Mouse (Mus musculus): ENCODE measurements around the gene Slc44a2. TPM values are rescaled to one million over a fixed set of nuclear protein-coding genes. Genes with fewer than 3 reads are reported as not detected.
A peak's percentile ranks its signal among the peaks of the same experiment; 100 is the strongest.

Slc44a2 gene
- polyA plus RNA-seq, 1 experiment from 2014 or later: 165 TPM

DNA sequence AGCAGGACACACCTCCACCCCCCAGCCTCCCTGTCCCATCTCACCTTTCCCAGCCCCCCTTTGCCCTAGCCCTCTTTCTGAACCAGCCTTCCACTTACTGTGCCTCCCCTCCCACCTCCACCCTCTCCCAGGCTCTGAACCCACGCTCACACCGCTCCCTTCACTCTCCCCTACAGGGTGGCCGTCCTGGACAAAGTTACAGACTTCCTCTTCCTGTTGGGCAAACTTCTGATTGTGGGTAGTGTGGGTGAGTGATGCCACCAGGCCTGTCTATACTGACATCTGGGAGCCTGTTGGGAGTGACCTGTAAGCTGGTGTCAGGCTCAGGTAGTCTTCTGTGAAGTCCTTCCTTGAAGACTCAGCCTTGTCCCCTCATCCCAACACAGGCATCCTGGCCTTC is 27.7 kb downstream of the Slc44a2 start:
- Histone ChIP-seq H3K36me3 (ENCODE audit: insufficient read depth, low read length) (peaks cover 44% of the 10 kb centered on the region), H3K9me3 (ENCODE audit: low read length) (no peaks in the 10 kb centered on the region), H3K4me1 (ENCODE audit: insufficient read depth, low read depth, low read length) (0 out of 2 replicates have a peak, but pooled peaks cover 9% of the 10 kb centered on the region), H3K27me3 (replicated peaks; ENCODE audit: insufficient read depth, low read length) (no peaks in the 10 kb centered on the region), H3K9ac (replicated peaks; ENCODE audit: low read depth) (no peak overlapping the region), H3K4me3 (ENCODE audit: low read depth, low read length) (no peak overlapping the region), H3K27ac (ENCODE audit: low read length) (no peak overlapping the region), H3K4me2 (replicated peaks; ENCODE audit: low read depth, low read length) (no peak overlapping the region)
- TF ChIP-seq CTCF (IDR thresholded peaks at IDR 0.05) (no peak), EP300 (IDR thresholded peaks at IDR 0.05) (no peak)
- DNase-seq (ENCODE audit: low spot score) (no peak), ATAC-seq (no peak)
- 68% methylated on average over 3 of the region's 3 CpGs for WGBS

DNA sequence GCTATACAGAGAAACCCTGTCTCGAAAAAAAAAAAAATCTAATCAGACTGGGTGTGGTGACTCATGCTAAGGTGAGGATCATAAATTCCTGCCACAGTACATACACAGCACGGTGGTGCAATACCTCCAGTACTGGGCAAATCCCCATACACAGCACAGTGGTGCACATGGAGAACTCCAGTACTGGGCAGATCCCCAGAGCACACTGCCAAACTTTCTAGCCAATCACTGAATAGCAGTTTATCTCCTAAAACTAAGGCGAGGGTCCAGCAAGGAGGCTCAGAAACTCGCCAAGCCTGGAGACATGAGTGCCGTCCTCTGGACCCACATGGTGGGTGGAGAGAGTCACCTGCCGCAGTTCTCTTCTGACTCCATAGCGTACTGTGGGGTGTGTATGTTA is 30.7 kb downstream of the Slc44a2 start:
- ATAC-seq (peak; percentile 82), DNase-seq (ENCODE audit: low spot score) (peak; percentile 74)
- Histone ChIP-seq H3K4me3 (ENCODE audit: low read depth, low read length) (no peak overlapping the region), H3K4me2 (replicated peaks; ENCODE audit: low read depth, low read length) (no peak overlapping the region), H3K27me3 (replicated peaks; ENCODE audit: insufficient read depth, low read length) (no peaks in the 10 kb centered on the region), H3K9me3 (ENCODE audit: low read length) (no peaks in the 10 kb centered on the region), H3K9ac (replicated peaks; ENCODE audit: low read depth) (no peak overlapping the region), H3K36me3 (ENCODE audit: insufficient read depth, low read length) (peaks cover 24% of the 10 kb centered on the region), H3K4me1 (ENCODE audit: insufficient read depth, low read depth, low read length) (peaks cover 10% of the 10 kb centered on the region; the same call in 1 of the 2 replicates), H3K27ac (ENCODE audit: low read length) (no peak overlapping the region)
- TF ChIP-seq CTCF (IDR thresholded peaks at IDR 0.05) (no peak), EP300 (IDR thresholded peaks at IDR 0.05) (peak; percentile 37)
- 71% methylated on average over 7 of the region's 7 CpGs for WGBS

DNA sequence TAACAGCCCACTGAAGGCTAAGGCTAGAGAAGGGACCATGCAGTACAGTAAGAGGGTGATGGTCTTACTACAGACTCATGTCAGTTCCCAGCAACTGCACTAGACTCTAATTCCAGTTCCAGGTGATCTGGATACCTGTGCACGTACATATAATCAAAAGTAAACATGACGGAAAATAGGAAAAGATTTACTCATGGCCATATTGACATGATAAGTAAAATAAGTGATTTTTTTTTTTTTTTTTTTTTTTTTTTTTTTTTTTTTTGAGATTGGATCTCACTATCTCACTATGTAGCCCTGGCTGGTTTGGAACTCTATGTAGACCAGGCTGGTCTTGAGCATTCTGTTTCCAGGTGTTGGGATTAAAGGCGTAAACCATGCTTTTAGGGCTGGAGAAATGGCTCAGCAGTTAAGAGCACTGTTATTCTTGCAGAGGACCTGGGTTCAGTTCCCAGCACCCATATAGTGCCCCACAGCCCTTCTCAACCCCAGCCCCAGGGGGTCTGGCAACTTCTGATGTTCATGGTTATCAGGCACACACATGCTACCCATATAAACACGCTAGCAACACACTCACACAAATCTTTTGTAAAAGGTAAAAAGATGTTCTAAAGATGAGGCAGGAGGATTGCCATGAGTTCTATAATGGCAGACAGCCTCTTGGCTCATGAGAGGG is 31.3 kb downstream of the Slc44a2 start:
- no peak for ATAC-seq
- Histone ChIP-seq H3K9ac (replicated peaks; ENCODE audit: low read depth) (no peak overlapping the region), H3K36me3 (ENCODE audit: insufficient read depth, low read length) (peaks cover 21% of the 10 kb centered on the region), H3K4me1 (ENCODE audit: insufficient read depth, low read depth, low read length) (peaks cover 10% of the 10 kb centered on the region; the same call in 1 of the 2 replicates), H3K27me3 (replicated peaks; ENCODE audit: insufficient read depth, low read length) (no peaks in the 10 kb centered on the region), H3K4me3 (ENCODE audit: low read depth, low read length) (no peak overlapping the region), H3K9me3 (ENCODE audit: low read length) (no peaks in the 10 kb centered on the region), H3K27ac (ENCODE audit: low read length) (no peak overlapping the region), H3K4me2 (replicated peaks; ENCODE audit: low read depth, low read length) (no peak overlapping the region)
- WGBS: 90% methylated on average over 4 of the region's 4 CpGs
- TF ChIP-seq CTCF (IDR thresholded peaks at IDR 0.05) (no peak), EP300 (IDR thresholded peaks at IDR 0.05) (no peak)
- DNase-seq (ENCODE audit: low spot score): no peak

DNA sequence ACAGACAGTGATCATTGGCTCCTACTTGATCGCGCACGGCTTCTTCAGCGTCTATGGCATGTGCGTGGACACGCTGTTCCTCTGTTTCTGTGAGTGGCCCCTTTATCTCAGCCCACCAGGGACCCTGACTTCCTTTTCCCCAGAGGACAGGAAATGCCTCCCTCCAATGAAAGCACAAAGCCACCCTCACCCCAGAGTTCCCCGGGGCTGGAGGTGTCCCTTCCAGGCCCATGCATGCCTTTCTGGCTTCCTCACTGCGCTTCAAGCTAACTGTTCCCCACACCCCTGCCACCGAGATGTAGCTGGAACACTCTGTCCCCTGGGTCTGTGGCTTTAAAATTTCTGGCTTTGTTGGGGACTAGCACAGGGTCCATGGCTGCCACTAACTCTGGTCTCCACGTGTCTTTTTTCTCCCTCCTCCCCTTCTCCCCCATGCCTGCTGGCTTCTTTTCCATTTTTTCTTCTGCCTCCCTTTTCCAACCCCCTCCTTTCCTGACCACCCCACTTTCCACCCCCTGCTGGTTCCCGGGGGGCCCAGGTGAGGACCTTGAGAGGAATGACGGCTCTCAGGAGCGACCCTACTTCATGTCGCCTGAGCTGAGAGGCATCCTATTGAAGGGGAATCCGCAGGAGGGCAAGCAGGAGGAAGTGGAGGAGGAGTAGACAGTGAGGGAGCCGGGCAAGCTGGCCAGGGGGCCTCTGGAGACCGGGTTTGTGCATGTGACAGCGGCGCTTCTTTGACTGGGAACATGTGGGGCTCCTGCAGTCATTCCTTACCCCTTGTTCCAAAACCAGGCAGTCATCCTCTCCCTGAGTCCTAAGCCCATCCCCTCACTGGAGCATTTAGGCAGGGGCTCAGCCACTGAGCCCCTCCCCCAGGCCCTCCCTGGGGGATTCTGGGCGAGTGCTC is 32.2 kb downstream of the Slc44a2 start:
- H3K4me3 ChIP-seq (ENCODE audit: low read depth, low read length): no peak overlapping the region
- DNase-seq (ENCODE audit: low spot score) (peak; percentile 30), ATAC-seq (peak; percentile 12; the same call in 1 of the 2 replicates)
- 30% methylated on average over 20 of the region's 20 CpGs for WGBS
- no peaks in the 10 kb centered on the region for H3K9me3 ChIP-seq (ENCODE audit: low read length)
- peak overlapping the region; percentile 84 for H3K27ac ChIP-seq (ENCODE audit: low read length)
- peaks cover 10% of the 10 kb centered on the region; the same call in 1 of the 2 replicates for H3K4me1 ChIP-seq (ENCODE audit: insufficient read depth, low read depth, low read length)
- H3K9ac ChIP-seq (replicated peaks; ENCODE audit: low read depth): no peak overlapping the region
- H3K36me3 ChIP-seq (ENCODE audit: insufficient read depth, low read length): peaks cover 15% of the 10 kb centered on the region; the same call in 1 of the 2 replicates
- no peaks in the 10 kb centered on the region for H3K27me3 ChIP-seq (replicated peaks; ENCODE audit: insufficient read depth, low read length)
- no peak overlapping the region for H3K4me2 ChIP-seq (replicated peaks; ENCODE audit: low read depth, low read length)
- no peak for TF ChIP-seq CTCF (IDR thresholded peaks at IDR 0.05)
- TF ChIP-seq EP300 (IDR thresholded peaks at IDR 0.05): peak; percentile 53; the same call in 1 of the 2 replicates

DNA sequence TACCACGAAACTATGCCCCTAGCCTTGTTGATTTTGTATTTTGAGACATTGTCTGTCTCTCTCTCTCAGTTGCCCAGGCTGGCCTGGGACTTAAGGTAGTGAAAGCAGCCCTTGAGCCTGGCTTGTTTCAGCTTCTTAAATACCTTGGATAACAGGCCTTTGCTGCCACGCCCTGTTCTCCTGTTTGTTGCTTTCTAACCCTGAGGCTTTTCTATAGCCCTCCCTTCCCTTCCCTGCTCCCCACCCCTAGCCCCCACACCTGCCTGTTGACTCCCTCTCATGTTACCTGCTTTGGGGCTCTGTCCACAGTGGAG is 32.8 kb downstream of the Slc44a2 start:
- Histone ChIP-seq H3K27ac (ENCODE audit: low read length) (peak overlapping the region; percentile 84), H3K36me3 (ENCODE audit: insufficient read depth, low read length) (peaks cover 12% of the 10 kb centered on the region; the same call in 1 of the 2 replicates)

DNA sequence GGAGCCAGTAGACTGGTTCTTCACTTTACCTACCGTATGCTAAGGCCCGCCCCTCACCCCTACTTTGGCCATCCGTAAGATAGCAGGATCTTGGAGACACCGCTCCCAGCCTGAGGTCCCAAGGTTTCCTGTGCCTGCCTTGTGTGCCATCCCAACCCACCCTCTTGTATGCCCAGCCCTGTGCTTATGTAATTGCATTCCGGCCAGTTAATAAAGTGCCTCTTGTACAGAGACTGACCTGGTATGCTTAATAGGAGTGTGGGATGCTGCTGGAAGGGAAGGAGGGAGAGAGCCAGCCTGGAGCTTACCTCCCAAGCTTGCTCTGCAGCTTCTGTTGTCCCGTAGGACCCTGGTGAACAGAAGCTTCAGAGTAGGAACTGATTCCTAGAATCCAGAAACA is 34.3 kb downstream of the Slc44a2 start:
- peak overlapping the region; percentile 32; the same call in 1 of the 2 replicates for H3K27ac ChIP-seq (ENCODE audit: low read length)
- ATAC-seq (peak; percentile 75), DNase-seq (ENCODE audit: low spot score) (peak; percentile 72)

More for the DNA sequence above, 32.8 kb downstream of the Slc44a2 start:
- no peaks in the 10 kb centered on the region for H3K27me3 ChIP-seq (replicated peaks; ENCODE audit: insufficient read depth, low read length)
- peak; percentile 65 for DNase-seq (ENCODE audit: low spot score)
- WGBS: 54% methylated on average over 2 of the region's 2 CpGs
- H3K4me3 ChIP-seq (ENCODE audit: low read depth, low read length): no peak overlapping the region
- no peak overlapping the region for H3K9ac ChIP-seq (replicated peaks; ENCODE audit: low read depth)
- ATAC-seq: peak; percentile 36
- no peak overlapping the region for H3K4me2 ChIP-seq (replicated peaks; ENCODE audit: low read depth, low read length)
- TF ChIP-seq CTCF (IDR thresholded peaks at IDR 0.05) (no peak), EP300 (IDR thresholded peaks at IDR 0.05) (no peak)
- no peaks in the 10 kb centered on the region for H3K9me3 ChIP-seq (ENCODE audit: low read length)
- H3K4me1 ChIP-seq (ENCODE audit: insufficient read depth, low read depth, low read length): peaks cover 10% of the 10 kb centered on the region; the same call in 1 of the 2 replicates

More for the DNA sequence above, 34.3 kb downstream of the Slc44a2 start:
- H3K9me3 ChIP-seq (ENCODE audit: low read length): no peaks in the 10 kb centered on the region
- 64% methylated on average over 6 of the region's 6 CpGs for WGBS
- no peak overlapping the region for H3K4me2 ChIP-seq (replicated peaks; ENCODE audit: low read depth, low read length)
- H3K4me3 ChIP-seq (ENCODE audit: low read depth, low read length): no peak overlapping the region
- no peak overlapping the region for H3K9ac ChIP-seq (replicated peaks; ENCODE audit: low read depth)
- peaks cover 12% of the 10 kb centered on the region; the same call in 1 of the 2 replicates for H3K36me3 ChIP-seq (ENCODE audit: insufficient read depth, low read length)
- no peak for TF ChIP-seq CTCF (IDR thresholded peaks at IDR 0.05)
- 0 out of 2 replicates have a peak, but pooled peaks have one; percentile 17 for TF ChIP-seq EP300 (IDR thresholded peaks at IDR 0.05)
- no peaks in the 10 kb centered on the region for H3K27me3 ChIP-seq (replicated peaks; ENCODE audit: insufficient read depth, low read length)
- H3K4me1 ChIP-seq (ENCODE audit: insufficient read depth, low read depth, low read length): peaks cover 10% of the 10 kb centered on the region; the same call in 1 of the 2 replicates

Data from lung, postnatal 0 days (tissue).